Mouse (Mus musculus): ENCODE results near the gene Cldn10.

- TF ChIP-seq POLR2A (IDR thresholded peaks at IDR 0.05; ENCODE audit: borderline replicate concordance, control insufficient read depth, low read depth, low read length) (no peak), CTCF (IDR thresholded peaks at IDR 0.05; ENCODE audit: control insufficient read depth, insufficient read depth, low read length) (no peak)
These were observed 19.9 kb downstream of the Cldn10 start for GRCm38 (mm10) chr14:118807653-118808052.
